Mouse (Mus musculus) E14TG2a.4 (cell line): Measurements from ENCODE around the gene Olfr835.
A peak's percentile ranks its signal among the peaks of the same experiment; 100 is the strongest.

ENCODE experiments used
- H3K27me3 ChIP-seq: 2 replicates; pipeline ENCODE4 v1.6.1; 2014; ENCODE audit warnings: low read length, control low read depth; ENCODE audit not compliant: insufficient read depth
- H3K36me3 ChIP-seq: 2 replicates; pipeline ENCODE4 v1.6.1; 2014; ENCODE audit warnings: low read length, control low read depth; ENCODE audit not compliant: insufficient read depth
- H3K4me1 ChIP-seq: replicated peaks from 2 replicates; pipeline ENCODE4 v1.6.1; 2014; ENCODE audit warnings: low read depth, low read length, control low read depth
- H3K4me3 ChIP-seq: replicated peaks from 2 replicates; pipeline ENCODE4 v1.5.1; 2014; ENCODE audit warnings: mild to moderate bottlenecking, low read length
- H3K9me3 ChIP-seq: 2 replicates; pipeline ENCODE4 v1.6.1; 2014; ENCODE audit warnings: low read length, control low read depth
- CTCF ChIP-seq: conservative IDR thresholded peaks from 2 replicates; pipeline ENCODE4 v1.5.1; 2014; ENCODE audit warnings: low read length
- NANOG ChIP-seq: IDR thresholded peaks from 2 replicates; pipeline ENCODE4 v1.6.1; 2014; ENCODE audit warnings: borderline replicate concordance, low read length, mixed read lengths
- POU5F1 ChIP-seq: IDR thresholded peaks from 2 replicates; pipeline ENCODE4 v1.6.1; 2014; ENCODE audit warnings: low read length, borderline replicate concordance

The Olfr835 gene

GRCm38 (mm10) chr9:19032435-19032834, at the start of gene Olfr835:
TSS of gene Olfr835 (plus strand) at chr9:19032735.
- no peak for TF ChIP-seq NANOG
- no peak for TF ChIP-seq CTCF
- TF ChIP-seq POU5F1: no peak
- Histone ChIP-seq H3K27me3 (no peaks in the 10 kb centered on the region), H3K4me1 (no peaks in the 10 kb centered on the region), H3K36me3 (no peaks in the 10 kb centered on the region), H3K4me3 (no peak within 1 kb of the TSS), H3K9me3 (peaks cover 60% of the 10 kb centered on the region)

GRCm38 (mm10) chr9:18987690-18988089, 44.8 kb upstream of the Olfr835 start, which contains the start of gene Olfr834:
TSS of gene Olfr834 (plus strand) at chr9:18987990.
- no peaks in the 10 kb centered on the region for H3K4me1 ChIP-seq
- TF ChIP-seq POU5F1 (no peak), CTCF (no peak), NANOG (no peak)
- H3K4me3 ChIP-seq: no peak within 1 kb of the TSS
- peaks cover 30% of the 10 kb centered on the region for H3K9me3 ChIP-seq
- H3K36me3 ChIP-seq: no peaks in the 10 kb centered on the region
- no peaks in the 10 kb centered on the region for H3K27me3 ChIP-seq

GRCm38 (mm10) chr9:19084986-19085385, 52.5 kb downstream of the Olfr835 start:
- H3K4me3 ChIP-seq: no peak overlapping the region
- no peak for TF ChIP-seq POU5F1
- no peak for TF ChIP-seq NANOG
- TF ChIP-seq CTCF: peak; percentile 33; the same call in 1 of the 2 replicates
- H3K4me1 ChIP-seq: no peaks in the 10 kb centered on the region
- H3K36me3 ChIP-seq: no peaks in the 10 kb centered on the region
- H3K27me3 ChIP-seq: no peaks in the 10 kb centered on the region
- peaks cover 27% of the 10 kb centered on the region for H3K9me3 ChIP-seq
